Mouse (Mus musculus): ENCODE results near the gene Cwc25.

- TF ChIP-seq CTCF (IDR thresholded peaks at IDR 0.05; ENCODE audit: extremely low read depth, insufficient read depth, insufficient read length, insufficient replicate concordance) (no peak), POLR2A (IDR thresholded peaks at IDR 0.05; ENCODE audit: low read depth, low read length) (no peak)
Observed at GRCm38 (mm10) chr11:97813746-97814515, 47.6 kb upstream of the Cwc25 start.
